Mouse (Mus musculus) forebrain, embryonic 10.5 days (tissue): ENCODE measurements around the gene Catsperz. TPM values are rescaled to one million over a fixed set of nuclear protein-coding genes. Genes with fewer than 3 reads are reported as not detected.

Source experiments
- DNase-seq: peaks from one replicate; pipeline ENCODE4 v3.0.0-alpha.2; 2017; ENCODE audit warnings: low spot score; ENCODE audit errors: extremely low spot score
- H3K27ac ChIP-seq: fragments of 300-500 bp; sonication (generic); 2 replicates; pipeline ENCODE4 v1.5.1; 2016; ENCODE audit warnings: mild to moderate bottlenecking
- H3K27me3 ChIP-seq: fragments of 300-500 bp; sonication (generic); 2 replicates; pipeline ENCODE4 v1.6.1; 2016; ENCODE audit warnings: mild to moderate bottlenecking; ENCODE audit not compliant: poor library complexity, severe bottlenecking
- H3K36me3 ChIP-seq: fragments of 300-500 bp; sonication (generic); replicated peaks from 2 replicates; pipeline ENCODE4 v1.6.1; 2016; ENCODE audit warnings: mild to moderate bottlenecking, moderate library complexity
- H3K4me1 ChIP-seq: fragments of 300-500 bp; sonication (generic); 2 replicates; pipeline ENCODE4 v1.6.1; 2016
- H3K4me3 ChIP-seq: fragments of 300-500 bp; sonication (generic); 2 replicates; pipeline ENCODE4 v1.5.1; 2016; ENCODE audit warnings: mild to moderate bottlenecking, moderate library complexity
- H3K9me3 ChIP-seq: fragments of 300-500 bp; sonication (generic); 2 replicates; pipeline ENCODE4 v1.6.1; 2016; ENCODE audit warnings: mild to moderate bottlenecking, moderate library complexity
- WGBS: fragments of 180-500 bp; shearing (Covaris S2); methylation state at CpG from one replicate; pipeline ENCODE4 v1.1.7; 2016; 5-methylcytosine and 5-hydroxymethylcytosine counted together
- polyA plus RNA-seq: library from polyadenylated mRNA; unstranded; fragments of >200 nt; fragmentation: Nextera tagmentation; extraction: Ambion mirVana; gene quantifications from 2 replicates; pipeline ENCODE4 v1.2.1, GENCODE M21; 2016

The Catsperz gene
- polyA plus RNA-seq, 1 experiment from 2014 or later = 0.55 TPM

DNA sequence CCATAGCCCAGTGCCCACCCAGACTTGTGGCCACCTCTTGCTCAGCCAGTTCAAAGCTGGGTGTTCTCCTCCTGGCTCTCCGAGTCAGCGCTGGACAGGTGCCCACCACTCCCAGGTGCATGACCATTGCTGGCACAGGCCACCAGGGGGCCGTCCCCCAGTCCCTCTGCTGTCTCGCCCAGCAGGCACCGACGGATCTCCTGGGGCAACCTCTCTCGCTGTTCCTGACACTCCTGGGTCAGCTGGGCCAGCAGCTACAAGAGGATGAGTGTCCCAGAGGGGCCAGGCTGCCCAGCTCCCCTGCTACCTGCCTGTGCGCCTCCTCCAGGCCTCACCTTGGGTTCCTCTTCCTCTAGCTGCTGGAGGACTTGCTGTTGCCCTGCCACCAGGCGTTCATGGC is 28.9 kb upstream of the Catsperz start:
- Histone ChIP-seq H3K9me3 (no peaks in the 10 kb centered on the region), H3K4me1 (peaks cover 33% of the 10 kb centered on the region), H3K4me3 (peak overlapping the region; percentile 18; the same call in 1 of the 2 replicates), H3K27ac (no peak overlapping the region), H3K36me3 (peaks cover 50% of the 10 kb centered on the region), H3K27me3 (no peaks in the 10 kb centered on the region)
- WGBS = 64% methylated on average over 9 of the region's 9 CpGs
- no peak for DNase-seq

DNA sequence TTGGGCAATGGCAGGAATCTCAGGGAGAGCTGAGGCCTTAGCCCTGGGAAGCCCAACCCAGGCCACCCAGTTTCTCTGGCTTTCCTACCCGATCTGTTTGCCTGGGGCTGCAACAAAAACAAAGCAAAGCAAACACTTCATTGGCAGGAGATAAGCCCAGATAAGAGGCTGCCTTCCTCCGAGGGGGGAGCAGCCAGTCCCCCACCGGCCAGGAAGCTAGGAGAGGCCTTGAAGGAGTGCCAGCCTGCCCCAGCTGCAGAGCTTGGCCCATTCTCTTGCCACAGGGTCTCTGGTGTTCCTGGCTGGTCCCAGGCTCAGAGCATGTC is 27.5 kb upstream of the Catsperz start:
- Histone ChIP-seq H3K27ac (peak overlapping the region; percentile 97), H3K4me3 (peak overlapping the region; percentile 69), H3K4me1 (peaks cover 33% of the 10 kb centered on the region), H3K27me3 (no peaks in the 10 kb centered on the region), H3K36me3 (peaks cover 42% of the 10 kb centered on the region), H3K9me3 (no peaks in the 10 kb centered on the region)
- 19% methylated on average over 3 of the region's 3 CpGs for WGBS
- no peak for DNase-seq

DNA sequence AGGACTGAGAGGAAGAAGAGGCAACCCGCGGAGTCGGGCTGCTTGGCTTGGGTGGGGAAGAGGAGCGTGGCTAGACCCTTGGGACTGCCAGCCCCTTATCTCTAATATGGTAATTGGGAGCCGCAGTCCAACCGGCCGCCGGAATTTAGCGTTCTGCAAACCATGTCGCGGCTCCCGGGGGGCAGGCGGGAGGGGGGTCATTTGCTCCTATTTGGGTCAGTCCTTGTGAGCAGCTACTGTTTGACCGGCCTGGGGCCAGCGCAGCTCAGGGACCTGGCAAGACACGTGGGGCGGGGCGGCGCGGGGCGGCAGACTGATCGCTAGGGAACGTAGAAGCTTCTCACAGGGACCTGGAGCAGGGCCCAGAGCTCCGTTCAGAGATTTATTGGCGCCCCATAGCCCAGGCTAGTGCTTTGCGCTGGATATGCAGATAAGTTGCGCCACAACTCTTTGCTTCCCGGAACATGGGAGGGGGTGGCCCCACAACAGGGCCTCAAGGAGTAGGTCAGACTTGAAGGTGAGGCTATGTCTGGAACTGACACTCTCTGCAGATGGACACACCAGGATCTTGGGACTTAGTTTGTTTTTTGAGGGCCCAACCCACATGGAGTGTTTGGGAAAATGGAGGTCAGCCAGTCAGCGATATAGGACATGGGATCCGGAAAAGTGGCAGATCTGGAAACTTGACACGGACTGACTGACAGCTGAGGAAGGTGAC is 27.0 kb upstream of the Catsperz start:
- DNase-seq = peak; percentile 67
- H3K27me3 ChIP-seq = no peaks in the 10 kb centered on the region
- H3K4me1 ChIP-seq = peaks cover 33% of the 10 kb centered on the region
- H3K9me3 ChIP-seq = no peaks in the 10 kb centered on the region
- 3% methylated on average over 31 of the region's 31 CpGs for WGBS
- peaks cover 36% of the 10 kb centered on the region for H3K36me3 ChIP-seq
- H3K4me3 ChIP-seq = peak overlapping the region; percentile 69
- H3K27ac ChIP-seq = peak overlapping the region; percentile 97

DNA sequence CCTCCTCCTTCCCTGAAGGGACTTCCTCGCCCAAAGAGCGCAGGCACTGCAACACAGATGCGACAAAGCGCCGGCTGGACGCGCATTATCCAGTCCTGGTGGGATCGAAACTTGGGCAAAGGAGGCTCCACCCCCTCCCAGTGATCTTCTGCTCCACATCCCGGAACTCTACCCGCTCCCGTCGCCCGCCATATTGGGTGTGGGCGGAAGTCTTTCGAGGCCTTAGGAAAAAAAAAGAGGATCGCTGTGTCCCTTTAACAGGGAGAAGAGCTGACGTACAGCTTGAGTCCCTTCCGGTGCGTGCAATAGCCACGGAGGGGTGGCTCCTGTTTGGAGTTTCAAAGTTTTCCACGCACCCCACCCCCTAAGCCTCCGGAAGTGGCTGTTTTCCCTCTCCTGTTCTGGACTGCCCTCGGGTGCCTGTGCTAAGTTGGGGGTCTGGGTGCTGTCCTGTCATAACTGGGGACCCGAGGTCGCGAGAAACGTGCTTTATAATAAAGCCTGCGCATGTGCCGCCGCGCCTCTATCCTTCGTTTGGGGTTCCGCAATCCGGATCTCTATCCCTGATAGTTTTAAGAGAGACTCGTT is 26.3 kb upstream of the Catsperz start:
- DNase-seq = peak; percentile 93
- peak overlapping the region; percentile 97 for H3K27ac ChIP-seq
- no peaks in the 10 kb centered on the region for H3K27me3 ChIP-seq
- peaks cover 30% of the 10 kb centered on the region for H3K36me3 ChIP-seq
- H3K9me3 ChIP-seq = no peaks in the 10 kb centered on the region
- peak overlapping the region; percentile 69 for H3K4me3 ChIP-seq
- peaks cover 33% of the 10 kb centered on the region for H3K4me1 ChIP-seq
- WGBS = under 1% methylated on average over 35 of the region's 35 CpGs

DNA sequence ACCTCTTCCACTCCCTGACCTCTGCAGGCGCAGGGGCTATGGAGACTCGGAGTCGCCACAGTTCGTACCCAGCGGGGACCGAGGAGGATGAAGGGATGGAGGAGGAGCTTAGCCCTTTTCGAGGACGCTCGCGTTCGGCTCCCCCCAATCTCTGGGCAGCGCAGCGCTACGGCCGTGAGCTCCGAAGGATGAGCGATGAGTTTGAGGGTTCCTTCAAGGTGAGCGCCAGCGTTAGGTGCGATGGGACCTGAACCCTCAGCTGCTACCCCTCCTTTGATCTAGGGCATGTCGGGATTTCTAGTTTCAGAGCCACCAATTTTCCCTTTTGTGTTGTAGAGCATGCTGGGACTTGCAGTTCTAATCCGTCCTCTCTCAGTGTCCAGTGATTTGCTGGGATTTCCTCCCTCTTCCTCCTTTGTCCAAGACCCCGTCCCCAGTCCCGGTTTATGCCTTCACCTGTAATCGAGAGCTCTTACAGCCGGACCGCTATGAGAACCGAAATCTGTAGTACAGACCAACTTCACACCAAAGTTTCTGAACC is 25.5 kb upstream of the Catsperz start:
- DNase-seq = peak; percentile 73
- peak overlapping the region; percentile 97 for H3K27ac ChIP-seq
- under 1% methylated on average over 28 of the region's 28 CpGs for WGBS

DNA sequence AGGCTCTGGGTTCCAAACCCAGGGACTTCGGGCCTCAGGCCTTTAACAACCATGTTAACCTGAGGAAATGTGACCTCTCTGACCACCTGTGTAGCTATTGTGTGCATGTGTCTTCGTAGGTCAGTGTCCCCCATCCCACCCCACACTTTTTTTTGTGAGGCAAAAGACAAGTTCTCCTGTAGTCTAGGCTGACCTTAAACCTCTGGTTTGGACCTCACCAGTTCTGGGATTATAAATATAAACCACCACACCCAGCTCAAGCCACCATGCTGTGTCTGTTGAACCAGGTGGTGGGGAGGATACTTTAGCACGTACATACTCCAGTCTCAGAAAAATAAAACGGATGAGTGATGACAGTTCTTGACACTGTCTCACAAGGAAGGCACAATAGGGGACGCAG is 24.8 kb upstream of the Catsperz start:
- H3K36me3 ChIP-seq = peaks cover 25% of the 10 kb centered on the region
- peak overlapping the region; percentile 69 for H3K4me3 ChIP-seq
- WGBS = 66% methylated on average over 5 of the region's 5 CpGs
- H3K9me3 ChIP-seq = no peaks in the 10 kb centered on the region
- no peak for DNase-seq
- H3K27me3 ChIP-seq = no peaks in the 10 kb centered on the region
- peaks cover 33% of the 10 kb centered on the region for H3K4me1 ChIP-seq
- peak overlapping the region; percentile 97 for H3K27ac ChIP-seq

More for the DNA sequence above, 25.5 kb upstream of the Catsperz start:
- no peaks in the 10 kb centered on the region for H3K27me3 ChIP-seq
- peak overlapping the region; percentile 69 for H3K4me3 ChIP-seq
- peaks cover 26% of the 10 kb centered on the region for H3K36me3 ChIP-seq
- no peaks in the 10 kb centered on the region for H3K9me3 ChIP-seq
- peaks cover 33% of the 10 kb centered on the region for H3K4me1 ChIP-seq

DNA sequence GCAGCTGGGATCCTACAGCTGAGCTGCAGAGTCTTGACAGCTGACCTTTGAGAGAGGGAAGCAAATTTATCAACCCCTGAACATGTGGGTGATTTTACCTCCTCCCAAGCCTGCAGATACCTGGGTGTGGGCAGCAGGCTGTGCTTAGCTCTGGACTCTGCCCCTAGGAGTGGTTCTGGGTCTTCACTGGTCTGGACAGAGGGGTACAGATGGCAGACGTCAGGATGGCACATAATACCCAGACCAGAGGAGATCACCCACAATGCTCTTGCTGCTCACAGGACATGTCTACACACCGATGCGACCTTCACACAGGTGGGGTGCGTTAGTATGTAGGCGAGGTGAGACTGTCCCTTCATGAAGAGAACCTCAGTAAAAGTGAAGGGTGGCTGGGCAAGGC is 24.4 kb upstream of the Catsperz start:
- H3K27me3 ChIP-seq = no peaks in the 10 kb centered on the region
- H3K9me3 ChIP-seq = no peaks in the 10 kb centered on the region
- DNase-seq = no peak
- H3K27ac ChIP-seq = no peak overlapping the region
- H3K4me3 ChIP-seq = peak overlapping the region; percentile 69; the same call in 1 of the 2 replicates
- 89% methylated on average over 5 of the region's 5 CpGs for WGBS
- H3K4me1 ChIP-seq = peaks cover 33% of the 10 kb centered on the region
- H3K36me3 ChIP-seq = peaks cover 24% of the 10 kb centered on the region

DNA sequence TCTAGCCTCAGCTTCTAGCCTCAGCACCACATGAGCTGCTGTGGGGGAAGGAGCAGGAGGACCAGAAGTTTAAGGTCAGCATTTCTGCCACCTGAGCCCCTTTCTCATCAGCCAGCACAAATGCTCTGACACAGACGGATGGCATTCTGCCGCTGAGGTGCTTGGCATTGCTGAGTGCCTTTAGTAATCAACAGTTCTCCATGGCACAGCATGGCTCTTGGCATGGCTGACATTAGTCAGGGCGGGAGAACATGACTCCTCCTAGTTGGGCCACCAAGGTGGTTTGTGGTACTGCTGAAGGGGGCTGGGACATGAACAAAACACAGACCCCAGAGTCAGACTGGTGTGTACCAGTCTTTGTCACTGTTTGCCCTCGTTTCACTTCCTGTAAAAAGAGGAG is 23.0 kb upstream of the Catsperz start:
- H3K4me1 ChIP-seq = peaks cover 28% of the 10 kb centered on the region
- WGBS = 84% methylated on average over 4 of the region's 4 CpGs
- DNase-seq = no peak
- no peak overlapping the region for H3K4me3 ChIP-seq
- no peak overlapping the region for H3K27ac ChIP-seq
- no peaks in the 10 kb centered on the region for H3K9me3 ChIP-seq
- H3K36me3 ChIP-seq = peaks cover 18% of the 10 kb centered on the region
- no peaks in the 10 kb centered on the region for H3K27me3 ChIP-seq

DNA sequence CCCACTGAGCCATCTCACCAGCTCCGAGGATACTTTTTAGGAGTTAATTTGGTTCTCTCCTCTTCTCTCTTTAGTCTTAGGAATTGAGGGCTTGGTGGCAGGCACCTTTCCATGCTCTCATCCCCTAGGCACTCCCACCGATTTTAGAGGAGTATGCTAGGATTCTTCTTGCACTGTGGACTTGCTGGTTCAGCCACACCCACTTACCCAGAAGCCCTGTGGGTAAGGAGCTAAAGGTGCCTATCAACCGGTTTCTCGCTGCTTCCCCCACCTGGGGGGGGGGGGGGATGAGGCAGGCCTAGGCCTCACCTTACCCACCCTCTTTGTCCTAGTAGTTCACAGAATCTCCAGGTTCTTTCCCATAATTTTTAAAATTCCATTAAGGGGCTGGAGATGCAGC is 22.6 kb upstream of the Catsperz start:
- H3K27me3 ChIP-seq = no peaks in the 10 kb centered on the region
- H3K4me3 ChIP-seq = no peak overlapping the region
- no peak for DNase-seq
- H3K36me3 ChIP-seq = peaks cover 18% of the 10 kb centered on the region
- no peak overlapping the region for H3K27ac ChIP-seq
- no peaks in the 10 kb centered on the region for H3K9me3 ChIP-seq
- WGBS = 52% methylated on average over 4 of the region's 4 CpGs
- peaks cover 28% of the 10 kb centered on the region for H3K4me1 ChIP-seq

DNA sequence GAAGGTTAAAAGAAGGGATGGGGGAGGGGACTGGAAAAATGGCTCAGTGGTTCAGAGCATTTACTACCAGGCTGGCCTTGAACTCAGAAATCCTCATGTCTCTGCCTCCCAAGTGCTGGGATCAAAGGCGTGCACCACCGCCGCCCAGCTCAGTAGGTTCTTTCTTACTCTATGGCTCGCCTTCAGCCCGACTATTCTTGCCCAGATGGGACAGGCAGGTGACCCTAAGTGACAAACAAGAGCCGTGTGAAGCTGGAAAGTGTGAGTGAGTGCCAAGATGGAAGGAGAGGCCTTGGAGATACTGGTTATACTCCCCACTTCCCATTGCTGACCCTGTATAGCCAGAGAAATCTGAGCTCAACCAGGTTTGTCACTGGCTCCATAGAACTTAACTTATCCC is 18.5 kb upstream of the Catsperz start:
- H3K9me3 ChIP-seq = no peaks in the 10 kb centered on the region
- H3K4me3 ChIP-seq = no peak overlapping the region
- no peak for DNase-seq
- peaks cover 18% of the 10 kb centered on the region for H3K36me3 ChIP-seq
- 93% methylated on average over 6 of the region's 6 CpGs for WGBS
- peaks cover 5% of the 10 kb centered on the region for H3K27me3 ChIP-seq
- no peak overlapping the region for H3K27ac ChIP-seq
- peaks cover 39% of the 10 kb centered on the region for H3K4me1 ChIP-seq

DNA sequence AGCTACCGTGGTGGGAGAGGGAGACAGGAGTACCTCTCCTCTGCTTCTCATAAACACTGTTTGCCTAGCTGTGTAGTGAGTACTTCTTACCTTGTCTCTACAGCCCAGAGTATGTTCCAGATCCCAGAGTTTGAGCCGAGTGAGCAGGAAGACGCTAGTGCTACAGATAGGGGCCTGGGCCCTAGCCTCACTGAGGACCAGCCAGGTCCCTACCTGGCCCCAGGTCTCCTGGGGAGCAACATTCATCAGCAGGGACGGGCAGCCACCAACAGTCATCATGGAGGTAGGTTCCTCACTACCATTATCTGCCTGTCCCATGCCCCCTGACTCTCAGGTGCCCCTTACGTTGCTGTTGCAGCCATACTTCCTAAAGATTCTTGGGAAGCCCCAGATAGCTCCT is 17.6 kb upstream of the Catsperz start:
- 25% methylated on average over 5 of the region's 5 CpGs for WGBS
- peaks cover 14% of the 10 kb centered on the region for H3K27me3 ChIP-seq
- peaks cover 19% of the 10 kb centered on the region for H3K36me3 ChIP-seq
- peak overlapping the region; percentile 83 for H3K4me3 ChIP-seq
- DNase-seq = no peak
- no peaks in the 10 kb centered on the region for H3K9me3 ChIP-seq
- peak overlapping the region; percentile 95 for H3K27ac ChIP-seq
- H3K4me1 ChIP-seq = peaks cover 39% of the 10 kb centered on the region

DNA sequence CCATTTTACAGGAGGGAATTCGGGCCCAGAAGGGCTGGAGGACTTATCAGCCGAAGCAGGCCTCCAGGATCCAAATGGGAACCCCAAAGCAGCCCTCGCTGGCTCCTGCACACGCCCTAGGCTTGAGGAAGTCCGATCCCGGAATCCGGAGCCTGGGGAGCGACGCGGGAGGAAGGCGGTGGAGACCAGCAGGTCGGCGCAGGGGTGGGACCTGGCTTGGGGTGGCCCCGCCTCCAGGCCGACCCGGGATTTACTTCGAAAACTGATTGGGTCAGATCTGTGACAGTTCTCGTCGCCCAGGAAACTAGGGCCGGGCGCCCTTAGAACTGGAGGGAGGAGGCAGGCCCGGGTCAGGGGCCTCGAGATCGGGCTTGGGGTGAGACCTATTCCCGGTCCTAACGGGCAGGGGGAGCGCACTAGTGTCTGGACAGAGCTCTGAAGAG is 17.1 kb upstream of the Catsperz start, which contains the start of gene Gpr137:
Gpr137 (minus strand) TSS at position 232 of the 443 bp plus-strand sequence.
- Histone ChIP-seq H3K27me3 (peaks cover 16% of the 10 kb centered on the region), H3K4me3 (peak within 1 kb of the TSS; percentile 83), H3K4me1 (peaks cover 39% of the 10 kb centered on the region), H3K36me3 (peaks cover 18% of the 10 kb centered on the region), H3K9me3 (no peaks in the 10 kb centered on the region), H3K27ac (peak within 1 kb of the TSS; percentile 95)
- peak; percentile 92 for DNase-seq
- WGBS = under 1% methylated on average over 27 of the region's 27 CpGs
